Mouse (Mus musculus) midbrain, embryonic 10.5 days (tissue): ENCODE measurements at regions not wholly inside any gene's neighbourhood (a gene's known extent, or its start where the extent isn't known, plus 50 kb on each side); places are given as distances from the start of the nearest gene placed in this dataset.

ENCODE experiments used
- DNase-seq: peaks from one replicate; pipeline ENCODE4 v3.0.0-alpha.2; 2017; ENCODE audit warnings: low spot score
- H3K27ac ChIP-seq: fragments of 300-500 bp; sonication (generic); replicated peaks from 2 replicates; pipeline ENCODE4 v1.5.1; 2016; ENCODE audit warnings: mild to moderate bottlenecking
- H3K27me3 ChIP-seq: fragments of 300-500 bp; sonication (generic); 2 replicates; pipeline ENCODE4 v1.6.1; 2016; ENCODE audit warnings: low read depth, mild to moderate bottlenecking; ENCODE audit not compliant: poor library complexity, severe bottlenecking
- H3K36me3 ChIP-seq: fragments of 300-500 bp; sonication (generic); 2 replicates; pipeline ENCODE4 v1.6.1; 2016; ENCODE audit warnings: mild to moderate bottlenecking, moderate library complexity
- H3K4me1 ChIP-seq: fragments of 300-500 bp; sonication (generic); 2 replicates; pipeline ENCODE4 v1.6.1; 2016
- H3K4me3 ChIP-seq: fragments of 300-500 bp; sonication (generic); 2 replicates; pipeline ENCODE4 v1.5.1; 2016; ENCODE audit warnings: mild to moderate bottlenecking, moderate library complexity
- H3K9me3 ChIP-seq: fragments of 300-500 bp; sonication (generic); replicated peaks from 2 replicates; pipeline ENCODE4 v1.6.1; 2016; ENCODE audit warnings: mild to moderate bottlenecking
- WGBS: fragments of 180-500 bp; shearing (Covaris S2); methylation state at CpG from one replicate; pipeline ENCODE4 v1.1.7; 2016; 5-methylcytosine and 5-hydroxymethylcytosine counted together

DNA sequence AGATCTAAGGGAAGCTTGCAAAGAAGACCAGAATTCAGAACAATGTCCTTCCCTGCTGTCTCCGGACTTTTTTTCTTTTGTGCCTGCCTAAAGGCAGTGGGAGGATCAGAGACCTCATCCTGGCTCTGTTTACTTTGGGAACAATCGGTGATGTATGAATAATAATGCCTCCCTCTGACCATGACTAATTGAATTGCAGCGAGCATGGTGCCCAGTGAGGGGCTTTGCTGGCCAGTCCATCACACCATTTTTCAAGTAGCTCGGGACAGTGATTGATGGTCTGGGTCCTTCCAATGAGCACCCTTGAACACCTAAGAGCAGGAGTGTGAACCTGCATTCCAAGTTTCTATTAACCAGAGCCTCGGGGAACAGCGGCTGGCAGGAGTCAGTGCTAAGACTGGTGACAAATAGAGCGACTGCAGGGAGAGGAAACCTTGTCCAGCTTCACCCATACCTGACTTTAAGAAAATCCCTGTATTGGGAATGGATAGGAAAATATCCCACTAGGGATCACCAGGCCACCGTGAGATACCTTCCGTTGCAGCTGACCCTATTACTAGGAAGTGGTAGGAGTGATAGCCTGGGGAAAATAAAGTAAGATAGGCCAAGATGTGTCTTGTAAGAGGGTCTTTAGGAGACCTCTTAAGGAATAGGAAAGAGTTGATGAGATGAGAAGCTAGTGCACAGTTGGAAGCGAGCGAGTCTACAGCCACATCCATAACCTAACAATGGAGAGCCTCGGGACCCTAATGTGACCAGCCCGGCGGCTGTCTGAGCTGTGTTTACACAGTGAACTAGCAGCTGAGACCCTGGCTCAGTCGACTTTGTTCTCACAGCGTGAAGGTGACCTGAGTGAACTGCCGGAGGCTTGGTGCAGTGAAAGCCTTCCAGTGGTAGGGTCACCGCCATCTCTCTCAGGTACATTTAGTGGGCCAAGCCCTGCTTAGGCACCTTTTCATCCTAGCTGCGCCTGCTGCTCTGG lies 140.7 kb downstream of the Foxa2 start:
- Histone ChIP-seq H3K4me1 (peaks cover 45% of the 10 kb centered on the region), H3K4me3 (peak overlapping the region; percentile 30), H3K36me3 (no peaks in the 10 kb centered on the region), H3K9me3 (no peaks in the 10 kb centered on the region; the same call in 1 of the 2 replicates), H3K27ac (peak overlapping the region; percentile 71), H3K27me3 (peaks cover 100% of the 10 kb centered on the region)
- DNase-seq: peak; percentile 61
- WGBS: 9% methylated on average over 19 of the region's 19 CpGs

DNA sequence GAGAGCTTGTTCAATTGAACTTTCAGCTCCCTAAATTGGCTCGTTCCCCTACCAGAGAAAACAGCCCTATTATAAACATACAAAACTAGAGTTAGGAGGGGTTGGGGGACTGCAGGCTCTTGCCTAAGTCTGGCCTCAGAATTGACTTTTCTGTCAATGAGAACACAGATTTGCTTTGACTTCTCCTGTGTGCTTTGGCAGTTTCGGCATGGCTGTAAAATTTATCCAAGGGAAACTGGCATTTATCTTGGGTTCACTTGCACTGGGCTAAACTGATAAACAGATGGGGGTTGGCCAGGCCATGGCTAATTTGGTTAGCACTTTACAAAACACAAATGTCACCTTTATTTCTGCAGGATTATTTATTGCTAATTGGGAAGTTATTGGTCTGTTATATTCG lies 141.7 kb downstream of the Foxa2 start:
- Histone ChIP-seq H3K27me3 (peaks cover 100% of the 10 kb centered on the region), H3K36me3 (no peaks in the 10 kb centered on the region), H3K27ac (peak overlapping the region; percentile 71), H3K9me3 (no peaks in the 10 kb centered on the region; the same call in 1 of the 2 replicates), H3K4me1 (peaks cover 45% of the 10 kb centered on the region), H3K4me3 (peak overlapping the region; percentile 30; the same call in 1 of the 2 replicates)
- 22% methylated on average over 3 of the region's 3 CpGs for WGBS
- DNase-seq: no peak

GRCm38 (mm10) chr2:147899236-147899635 lies 147.5 kb downstream of the Foxa2 start:
- Histone ChIP-seq H3K27ac (no peak overlapping the region), H3K4me1 (peaks cover under 1% of the 10 kb centered on the region; the same call in 1 of the 2 replicates)
- WGBS: 86% methylated on average over 1 of the region's 1 CpGs

GRCm38 (mm10) chr2:147895691-147896090 lies 151.1 kb downstream of the Foxa2 start:
- Histone ChIP-seq H3K4me3 (no peak overlapping the region), H3K36me3 (no peaks in the 10 kb centered on the region), H3K27ac (no peak overlapping the region), H3K9me3 (no peaks in the 10 kb centered on the region), H3K4me1 (no peaks in the 10 kb centered on the region), H3K27me3 (peaks cover 60% of the 10 kb centered on the region)
- WGBS: 2% methylated on average over 1 of the region's 1 CpGs
- peak; percentile 55 for DNase-seq

More at GRCm38 (mm10) chr2:147899236-147899635, 147.5 kb downstream of the Foxa2 start:
- DNase-seq: no peak
- no peaks in the 10 kb centered on the region for H3K36me3 ChIP-seq
- no peaks in the 10 kb centered on the region for H3K9me3 ChIP-seq
- H3K4me3 ChIP-seq: no peak overlapping the region
- peaks cover 82% of the 10 kb centered on the region for H3K27me3 ChIP-seq

GRCm38 (mm10) chr2:147894213-147894612 lies 152.6 kb downstream of the Foxa2 start:
- 18% methylated on average over 1 of the region's 1 CpGs for WGBS
- Histone ChIP-seq H3K27ac (no peak overlapping the region), H3K4me3 (no peak overlapping the region), H3K36me3 (no peaks in the 10 kb centered on the region), H3K9me3 (no peaks in the 10 kb centered on the region), H3K4me1 (no peaks in the 10 kb centered on the region), H3K27me3 (peaks cover 48% of the 10 kb centered on the region)
- no peak for DNase-seq

GRCm38 (mm10) chr2:147886191-147886590 lies 160.6 kb downstream of the Foxa2 start:
- Histone ChIP-seq H3K36me3 (no peaks in the 10 kb centered on the region), H3K4me3 (no peak overlapping the region), H3K27me3 (peaks cover 2% of the 10 kb centered on the region; the same call in 1 of the 2 replicates), H3K27ac (no peak overlapping the region), H3K9me3 (no peaks in the 10 kb centered on the region), H3K4me1 (no peaks in the 10 kb centered on the region)
- no peak for DNase-seq
- WGBS: 71% methylated on average over 6 of the region's 6 CpGs

DNA sequence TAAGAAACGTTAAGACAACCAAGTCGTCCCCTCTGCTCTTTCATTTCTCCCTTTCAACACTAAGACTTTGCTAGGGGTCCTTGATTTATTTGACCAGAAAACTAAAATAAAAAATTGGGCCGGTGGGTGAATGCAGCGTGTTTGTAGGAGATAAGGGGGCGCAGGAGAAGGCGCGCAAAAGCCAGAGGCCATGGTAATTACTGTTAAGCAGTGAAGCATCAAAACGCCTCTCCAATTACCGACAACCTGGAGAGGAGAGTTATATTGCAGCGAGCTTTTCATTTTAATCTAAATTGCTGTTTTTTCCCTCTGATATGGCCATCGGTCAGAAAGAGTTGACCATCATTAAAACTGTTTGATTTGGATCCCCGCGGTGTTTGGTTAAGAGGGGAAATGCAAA lies 168.9 kb downstream of the Foxa2 start:
- no peaks in the 10 kb centered on the region for H3K9me3 ChIP-seq
- H3K36me3 ChIP-seq: no peaks in the 10 kb centered on the region
- H3K27ac ChIP-seq: peak overlapping the region; percentile 72
- WGBS: 19% methylated on average over 13 of the region's 13 CpGs
- H3K27me3 ChIP-seq: peaks cover 65% of the 10 kb centered on the region
- no peak for DNase-seq
- peak overlapping the region; percentile 50 for H3K4me3 ChIP-seq
- peaks cover 31% of the 10 kb centered on the region for H3K4me1 ChIP-seq

DNA sequence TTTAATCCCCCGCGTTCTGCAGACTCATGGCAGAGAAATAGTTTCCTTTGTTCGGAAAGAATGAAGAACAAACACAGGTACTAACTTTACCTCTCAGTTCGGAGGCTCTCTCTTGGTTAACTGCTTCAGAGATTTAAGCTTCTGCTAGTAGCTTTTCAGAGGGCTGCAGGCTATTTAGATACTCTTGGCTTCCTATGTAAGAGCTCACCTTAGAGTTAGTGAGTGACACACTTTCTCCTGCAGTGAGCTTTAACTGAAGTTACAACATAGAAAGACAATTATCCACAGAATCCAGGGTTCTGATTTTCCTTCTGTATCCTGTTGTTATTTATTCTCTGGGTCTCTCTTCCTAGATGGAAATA lies 169.2 kb downstream of the Foxa2 start:
- WGBS: 7% methylated on average over 4 of the region's 4 CpGs
- peak overlapping the region; percentile 50 for H3K4me3 ChIP-seq
- H3K36me3 ChIP-seq: no peaks in the 10 kb centered on the region
- DNase-seq: no peak
- H3K9me3 ChIP-seq: no peaks in the 10 kb centered on the region
- peak overlapping the region; percentile 72 for H3K27ac ChIP-seq
- H3K4me1 ChIP-seq: peaks cover 31% of the 10 kb centered on the region
- H3K27me3 ChIP-seq: peaks cover 65% of the 10 kb centered on the region

- peak overlapping the region; percentile 72 for H3K27ac ChIP-seq
- 5% methylated on average over 19 of the region's 19 CpGs for WGBS
- no peaks in the 10 kb centered on the region for H3K9me3 ChIP-seq
- no peaks in the 10 kb centered on the region for H3K36me3 ChIP-seq
- peak overlapping the region; percentile 50 for H3K4me3 ChIP-seq
- peaks cover 65% of the 10 kb centered on the region for H3K27me3 ChIP-seq
- DNase-seq: peak; percentile 50
- peaks cover 31% of the 10 kb centered on the region for H3K4me1 ChIP-seq
These were observed 169.8 kb downstream of the Foxa2 start for GRCm38 (mm10) chr2:147876708-147877542.

- peaks cover 23% of the 10 kb centered on the region for H3K4me1 ChIP-seq
- H3K4me3 ChIP-seq: no peak overlapping the region
- WGBS: 93% methylated on average over 3 of the region's 3 CpGs
- H3K27me3 ChIP-seq: peaks cover 30% of the 10 kb centered on the region
- H3K36me3 ChIP-seq: no peaks in the 10 kb centered on the region
- DNase-seq: no peak
- H3K27ac ChIP-seq: no peak overlapping the region
- H3K9me3 ChIP-seq: no peaks in the 10 kb centered on the region
These were observed 173.8 kb downstream of the Foxa2 start for GRCm38 (mm10) chr2:147872972-147873371.

GRCm38 (mm10) chr2:147851186-147851802 lies 195.5 kb downstream of the Foxa2 start:
- H3K4me3 ChIP-seq: no peak overlapping the region
- no peak overlapping the region for H3K27ac ChIP-seq
- H3K9me3 ChIP-seq: no peaks in the 10 kb centered on the region
- no peaks in the 10 kb centered on the region for H3K36me3 ChIP-seq
- WGBS: 88% methylated on average over 6 of the region's 6 CpGs
- peaks cover 17% of the 10 kb centered on the region for H3K27me3 ChIP-seq
- DNase-seq: no peak
- H3K4me1 ChIP-seq: peaks cover 3% of the 10 kb centered on the region; the same call in 1 of the 2 replicates
